In the genomic region with DNA sequence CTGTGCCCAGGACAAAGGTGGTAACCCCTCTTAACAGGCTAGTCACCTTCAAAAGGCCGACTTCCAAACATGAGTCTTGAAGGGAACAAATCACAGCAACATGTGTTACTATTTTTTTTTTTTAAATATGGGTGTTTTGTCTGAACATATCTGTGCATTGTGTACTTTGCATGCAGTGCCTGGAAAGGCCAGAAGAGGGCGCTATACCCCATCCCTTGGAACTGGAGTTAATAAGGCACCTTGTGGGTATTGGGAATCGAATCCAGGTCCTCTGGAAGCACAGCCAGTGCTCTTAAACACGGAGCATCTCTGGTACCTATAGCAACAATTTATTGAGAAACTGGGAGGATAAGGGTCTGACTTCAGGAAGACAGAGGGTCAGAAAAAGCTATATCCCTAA, we compare ENCODE assay signal across 8 mouse cellular contexts. TPM values are rescaled to one million over a fixed set of nuclear protein-coding genes. Genes with fewer than 3 reads are reported as not detected.
DNase-seq lines count a peak whose midpoint lies in the region; ATAC-seq and TF ChIP-seq lines count a peak whose summit lies in the region.

No protein-coding gene starts in this region.

- H3K4me1 ChIP-seq in lung, embryonic 14.5 days (ENCODE audit: insufficient read depth), result no peaks in the 10 kb centered on the region
- H3K4me1 ChIP-seq in heart, embryonic 11.5 days (ENCODE audit: control insufficient read depth, insufficient read depth, low read length), result peaks cover 4% of the 10 kb centered on the region; the same call in 1 of the 2 replicates

- no peak overlapping the region for H3K4me2 ChIP-seq in lung, embryonic 14.5 days
- H3K4me2 ChIP-seq in heart, embryonic 11.5 days, result no peak overlapping the region

- no peak overlapping the region for H3K4me3 ChIP-seq in lung, embryonic 14.5 days (ENCODE audit: low read depth, low read length)
- H3K4me3 ChIP-seq in heart, embryonic 11.5 days (ENCODE audit: low read depth, low read length), result no peak overlapping the region

- 19% methylated on average over 4 of the region's 4 CpGs for WGBS in lung, embryonic 14.5 days
- WGBS in heart, embryonic 11.5 days (ENCODE audit: insufficient replicate concordance), result 25% methylated on average over 4 of the region's 4 CpGs

- no peaks in the 10 kb centered on the region for H3K9me3 ChIP-seq in lung, embryonic 14.5 days (ENCODE audit: low read depth, low read length)
- no peaks in the 10 kb centered on the region for H3K9me3 ChIP-seq in heart, embryonic 11.5 days (replicated peaks; ENCODE audit: control insufficient read depth, low read length)

- TF ChIP-seq CTCF in lung, embryonic 14.5 days (IDR thresholded peaks at IDR 0.05; ENCODE audit: low read depth), result peak; percentile 66

- H3K27me3 ChIP-seq in lung, embryonic 14.5 days (ENCODE audit: insufficient read depth, low read length), result no peaks in the 10 kb centered on the region; the same call in 1 of the 2 replicates
- no peaks in the 10 kb centered on the region; the same call in 1 of the 2 replicates for H3K27me3 ChIP-seq in heart, embryonic 11.5 days (ENCODE audit: control insufficient read depth, insufficient read depth, low read length)

- no peak overlapping the region for H3K27ac ChIP-seq in lung, embryonic 14.5 days (ENCODE audit: low read depth)
- no peak overlapping the region for H3K27ac ChIP-seq in heart, embryonic 11.5 days (ENCODE audit: low read depth, low read length)

- no peaks in the 10 kb centered on the region for H3K36me3 ChIP-seq in lung, embryonic 14.5 days (ENCODE audit: insufficient read depth)
- no peaks in the 10 kb centered on the region for H3K36me3 ChIP-seq in heart, embryonic 11.5 days (ENCODE audit: control insufficient read depth, insufficient read depth, low read length)

- no peak overlapping the region for H3K9ac ChIP-seq in lung, embryonic 14.5 days
- no peak overlapping the region for H3K9ac ChIP-seq in heart, embryonic 11.5 days (ENCODE audit: low read depth, low read length)

- DNase-seq in embryo, embryonic 10.5 days (ENCODE audit: low spot score), result peak; percentile 47
- DNase-seq in embryo, embryonic 11 days, result no peak
- peak; percentile 50 for DNase-seq in lung, embryonic 14.5 days
- no peak for DNase-seq in lung, postnatal 25 days (ENCODE audit: low spot score)
- DNase-seq in MEL-GATA-1-ER (ENCODE audit: extremely low read depth, low read depth), result peak; percentile 74
- DNase-seq in lung, postnatal 36 days, result peak; percentile 56
- DNase-seq in cerebellum, adult 8-10 months, result no peak

- ATAC-seq in lung, embryonic 14.5 days (ENCODE audit: insufficient read depth), result no peak
- ATAC-seq in heart, embryonic 11.5 days (replicated peaks; ENCODE audit: insufficient number of reproducible peaks, low FRiP score, low TSS enrichment), result no peak

RNA-seq across cellular contexts. Expression of a gene that starts 15.8 kb away (rescaled TPM):
- 2.7 and 3.7 TPM in 2 replicates for polyA plus RNA-seq in lung, embryonic 14.5 days (2014; fragmentation: Nextera tagmentation; extraction: Ambion mirVana)
- polyA plus RNA-seq in heart, embryonic 11.5 days (2014; fragmentation: Nextera tagmentation; extraction: Ambion mirVana), result 23.5 and 36.9 TPM in 2 replicates

RNA-seq across cellular contexts. Expression of a gene that starts 16.6 kb away (rescaled TPM):
- 0.07 TPM in 1 of 2 replicates, not detected in the other for polyA plus RNA-seq in lung, embryonic 14.5 days (2014; fragmentation: Nextera tagmentation; extraction: Ambion mirVana)
- 1.2 and 2.2 TPM in 2 replicates for polyA plus RNA-seq in heart, embryonic 11.5 days (2014; fragmentation: Nextera tagmentation; extraction: Ambion mirVana)

RNA-seq across cellular contexts. Expression of a gene that starts 23.2 kb away (rescaled TPM):
- polyA plus RNA-seq in lung, embryonic 14.5 days (2014; fragmentation: Nextera tagmentation; extraction: Ambion mirVana), result 142 and 145 TPM in 2 replicates
- polyA plus RNA-seq in heart, embryonic 11.5 days (2014; fragmentation: Nextera tagmentation; extraction: Ambion mirVana), result 242 and 272 TPM in 2 replicates

RNA-seq across cellular contexts. Expression of a gene that starts 53.3 kb away (rescaled TPM):
- polyA plus RNA-seq in lung, embryonic 14.5 days (2014; fragmentation: Nextera tagmentation; extraction: Ambion mirVana), result 51.0 and 53.9 TPM in 2 replicates
- 35.7 and 41.2 TPM in 2 replicates for polyA plus RNA-seq in heart, embryonic 11.5 days (2014; fragmentation: Nextera tagmentation; extraction: Ambion mirVana)

Comparison
In these comparisons a context has a peak if more than half of its experiments do, and no peak if none do; other contexts are left out.
1. DNase-seq: peak in embryo, embryonic 10.5 days (single experiment), lung, embryonic 14.5 days (single experiment), MEL-GATA-1-ER (single experiment) and lung, postnatal 36 days (single experiment); none in embryo, embryonic 11 days (single experiment), lung, postnatal 25 days (single experiment) and cerebellum, adult 8-10 months (single experiment).